Mouse (Mus musculus) heart, adult 2 months (tissue): ENCODE measurements at regions not wholly inside any gene's neighbourhood (a gene's known extent, or its start where the extent isn't known, plus 50 kb on each side); places are given as distances from the start of the nearest gene placed in this dataset.

ENCODE experiments used
- CTCF ChIP-seq: fragments of 200-600 bp; IDR thresholded peaks from 2 replicates; pipeline ENCODE4 v1.8.1; 2022; ENCODE audit warnings: antibody characterized with exemption, mild to moderate bottlenecking, moderate library complexity
- EP300 ChIP-seq: fragments of 200-500 bp; IDR thresholded peaks from 2 replicates; pipeline ENCODE4 v1.6.1; 2011; ENCODE audit warnings: low read depth, low read length, control low read depth; ENCODE audit not compliant: insufficient read depth
- POLR2A ChIP-seq: fragments of 200-500 bp; IDR thresholded peaks from 2 replicates; pipeline ENCODE4 v1.6.1; 2011; ENCODE audit warnings: mild to moderate bottlenecking, low read depth, low read length, control low read depth; ENCODE audit not compliant: insufficient read depth

DNA sequence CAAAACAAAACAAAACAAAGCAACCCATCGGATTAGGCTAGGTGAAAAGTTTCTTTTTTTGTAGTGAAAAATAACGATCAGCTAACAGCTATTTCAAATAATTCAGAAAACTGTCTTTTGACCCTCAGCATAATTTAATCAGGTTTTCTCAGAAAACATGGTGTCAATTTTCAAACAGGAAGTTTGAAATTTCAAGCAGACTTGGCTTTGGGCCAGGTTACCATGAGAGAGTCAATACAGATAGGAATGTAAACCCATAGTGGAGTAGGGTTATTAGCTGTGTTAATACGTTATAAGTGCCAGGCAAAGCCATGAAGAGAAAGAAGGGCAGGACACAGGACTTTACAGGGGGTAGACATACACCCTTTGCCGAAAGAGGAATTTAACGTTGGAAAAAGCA is 58.3 kb upstream of the Foxd3 start:
- TF ChIP-seq EP300 (no peak), CTCF (no peak), POLR2A (no peak)
